Mouse (Mus musculus) urinary bladder, postnatal 4 days (tissue): ENCODE measurements around the gene Lamtor2.

Experiments
- DNase-seq, 2 experiments: peaks; one replicate each; pipeline ENCODE4 v3.0.0; 2021 to 2022; ENCODE audit warnings: low spot score in 2 of 2

Gene Lamtor2

DNA sequence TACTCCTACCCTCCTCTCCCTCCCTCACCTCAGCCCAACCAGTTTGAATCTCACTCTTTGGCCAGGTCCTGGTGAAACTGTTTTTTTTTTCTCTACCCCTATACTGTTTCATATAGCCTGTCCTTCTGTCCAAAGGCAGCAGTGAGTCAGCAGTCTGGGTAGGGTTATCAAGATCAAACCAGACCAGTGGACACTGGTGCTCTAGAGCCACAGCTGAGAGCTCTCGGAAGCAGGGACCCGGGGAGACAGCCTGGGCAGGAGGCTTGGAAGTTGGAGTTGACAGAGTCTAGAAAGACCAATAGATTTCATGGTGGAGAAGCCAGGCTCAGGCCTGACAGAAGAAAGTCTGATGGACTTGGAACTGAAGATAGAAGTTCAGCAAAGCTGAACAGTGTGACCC is 15.7 kb upstream of the Lamtor2 start:
- no peak for DNase-seq

GRCm38 (mm10) chr3:88567892-88568291 is 15.0 kb upstream of the Lamtor2 start:
- no peak for DNase-seq

DNA sequence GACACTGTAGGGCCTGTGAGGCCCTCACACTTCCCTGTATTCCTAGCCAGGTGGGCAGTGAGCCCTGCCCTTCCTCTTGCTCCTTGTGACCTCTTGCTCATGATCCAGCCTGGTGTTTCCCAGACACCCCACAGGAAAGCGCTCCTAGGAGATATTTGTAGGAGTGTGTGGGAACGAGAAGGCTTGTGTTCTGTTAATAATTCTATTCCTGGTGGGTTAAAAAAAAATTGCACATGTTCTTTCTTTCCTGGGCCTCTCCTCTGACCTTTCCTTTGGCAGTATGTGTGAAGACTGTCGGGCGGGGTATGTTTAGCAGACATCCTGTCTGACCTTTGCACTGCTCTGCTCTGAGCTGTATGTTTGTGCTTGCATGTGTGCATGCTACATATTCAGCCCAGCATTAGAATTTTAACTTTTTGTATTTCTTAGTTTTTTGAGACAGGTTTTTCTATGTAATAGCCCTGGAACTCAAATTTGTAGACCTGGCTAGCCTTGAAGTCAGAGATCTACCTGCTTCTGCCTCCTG is 13.7 kb upstream of the Lamtor2 start:
- DNase-seq: no peak

GRCm38 (mm10) chr3:88566116-88566515 is 13.2 kb upstream of the Lamtor2 start:
- DNase-seq: no peak

- no peak for DNase-seq
Measured at GRCm38 (mm10) chr3:88563966-88564365, 11.1 kb upstream of the Lamtor2 start.

DNA sequence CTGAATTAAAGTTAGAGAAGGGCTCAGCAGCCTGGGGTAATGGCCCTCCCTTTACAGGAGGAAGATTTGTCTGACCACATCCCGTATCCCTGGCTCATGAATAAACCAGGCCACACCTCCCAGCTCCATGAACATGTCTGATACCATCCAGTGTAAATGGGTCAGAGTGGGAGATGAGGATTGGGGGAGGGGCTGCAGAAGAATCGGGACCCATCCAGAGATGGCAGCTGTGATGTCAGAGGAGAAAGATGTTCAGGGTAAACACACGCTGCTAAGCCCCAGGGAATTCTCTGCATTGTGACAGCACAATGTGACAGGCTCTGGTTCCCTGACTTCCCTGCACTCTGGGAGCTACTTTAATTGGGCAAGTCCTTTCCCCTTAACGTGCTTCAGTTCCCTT is 10.6 kb upstream of the Lamtor2 start:
- DNase-seq: no peak

DNA sequence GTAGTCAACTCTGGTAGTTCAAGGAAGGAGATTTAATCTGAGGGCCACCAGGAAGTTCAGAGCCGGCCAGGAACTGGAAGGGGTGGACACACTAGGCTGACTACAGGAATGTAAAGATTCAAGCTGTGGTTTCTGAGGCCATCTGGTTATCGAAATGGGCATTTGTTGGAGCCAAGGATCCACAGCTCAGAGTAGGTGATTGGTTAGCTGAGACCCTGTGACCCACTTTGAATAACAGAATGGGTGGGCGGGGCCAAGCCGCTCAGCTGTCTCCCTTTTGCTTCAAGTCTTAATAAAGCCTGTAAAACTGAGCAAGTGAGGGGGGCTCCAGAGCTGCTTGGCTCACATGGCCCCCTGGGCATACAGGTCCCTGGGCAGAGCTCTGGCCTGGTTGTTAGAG is 9.1 kb upstream of the Lamtor2 start:
- no peak for DNase-seq

DNA sequence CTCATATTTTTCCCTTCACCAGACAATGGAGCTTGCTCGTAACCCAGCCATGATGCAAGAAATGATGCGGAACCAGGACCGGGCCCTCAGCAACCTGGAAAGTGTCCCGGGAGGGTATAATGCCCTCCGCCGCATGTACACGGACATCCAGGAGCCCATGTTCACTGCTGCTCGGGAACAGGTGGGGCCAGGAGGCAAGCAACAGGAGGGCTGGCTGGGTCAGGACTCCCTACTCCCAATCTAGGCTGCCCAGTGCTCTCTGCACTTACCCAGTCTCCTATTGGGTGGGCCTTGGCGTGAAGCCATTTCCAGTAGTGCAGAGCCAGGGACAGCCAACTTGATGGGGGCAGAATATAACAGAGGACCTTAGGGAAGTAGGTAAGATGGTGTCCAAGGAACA is 6.7 kb upstream of the Lamtor2 start:
- no peak for DNase-seq

DNA sequence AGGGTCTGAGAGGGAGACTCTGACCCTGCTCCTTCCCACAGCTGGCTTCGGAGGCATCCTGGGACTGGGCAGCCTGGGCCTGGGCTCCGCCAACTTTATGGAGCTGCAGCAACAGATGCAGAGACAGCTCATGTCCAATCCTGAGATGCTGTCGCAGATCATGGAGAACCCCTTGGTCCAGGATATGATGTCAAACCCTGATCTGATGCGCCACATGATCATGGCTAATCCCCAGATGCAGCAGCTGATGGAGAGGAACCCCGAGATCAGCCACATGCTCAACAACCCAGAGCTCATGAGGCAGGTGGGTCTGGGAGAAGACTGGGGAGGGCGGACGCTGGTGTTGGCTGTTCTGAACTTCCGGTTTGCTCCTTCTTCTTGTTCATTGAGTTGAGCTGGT is 3.7 kb upstream of the Lamtor2 start:
- DNase-seq: no peak

GRCm38 (mm10) chr3:88555731-88556130 is 2.9 kb upstream of the Lamtor2 start:
- DNase-seq: no peak

DNA sequence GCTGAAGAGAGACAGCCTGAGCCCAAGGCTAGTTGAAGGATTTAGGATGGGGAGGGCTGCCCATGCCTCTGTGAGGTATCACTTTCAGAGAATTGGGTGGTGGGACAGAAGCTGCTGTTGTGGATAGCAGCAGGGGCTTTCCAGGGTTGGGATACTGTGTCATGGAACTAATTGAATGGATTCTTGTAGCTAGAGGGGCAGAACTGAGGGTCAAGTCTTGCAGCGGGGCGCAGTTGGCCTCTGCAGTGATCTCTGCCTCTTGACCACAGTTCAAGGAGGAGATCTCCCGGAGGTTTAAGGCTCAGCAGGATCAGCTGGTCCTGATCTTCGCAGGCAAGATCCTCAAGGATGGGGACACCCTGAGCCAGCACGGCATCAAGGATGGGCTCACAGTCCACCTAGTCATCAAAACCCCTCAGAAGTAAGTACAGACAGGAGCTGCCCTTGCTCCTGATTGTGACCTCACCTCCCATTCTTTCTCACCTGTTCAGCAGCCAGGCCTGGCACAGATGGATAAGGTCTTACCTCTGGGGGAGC is 2.3 kb upstream of the Lamtor2 start:
- no peak for DNase-seq

- DNase-seq: no peak
Measured at GRCm38 (mm10) chr3:88553880-88554586, 1.2 kb upstream of the Lamtor2 start.

DNA sequence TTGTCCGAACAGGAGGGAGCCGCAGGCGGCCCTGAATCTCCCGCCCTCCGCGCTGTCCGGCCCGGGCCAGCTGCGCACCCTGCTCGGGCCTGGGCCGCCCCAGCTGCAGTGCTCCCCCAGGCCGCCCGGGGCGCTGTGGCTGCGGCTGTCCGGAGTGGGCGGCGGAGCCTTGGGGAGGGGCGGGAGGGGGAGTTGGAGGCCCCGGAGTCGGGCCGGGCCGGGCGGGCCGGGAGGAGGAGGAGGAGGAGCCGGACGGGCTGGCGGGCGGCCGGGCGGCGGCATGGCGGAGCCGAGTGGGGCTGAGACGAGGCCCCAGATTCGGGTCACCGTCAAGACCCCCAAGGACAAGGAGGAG is 628 bp upstream of the Lamtor2 start, which contains the start of gene Ubqln4:
TSS of gene Ubqln4 (plus strand) at position 234 of the 355 bp plus-strand sequence.
- DNase-seq: peak; percentile 92 to 94

- no peak for DNase-seq
Measured at GRCm38 (mm10) chr3:88552082-88552645, 710 bp downstream of the Lamtor2 start.

DNA sequence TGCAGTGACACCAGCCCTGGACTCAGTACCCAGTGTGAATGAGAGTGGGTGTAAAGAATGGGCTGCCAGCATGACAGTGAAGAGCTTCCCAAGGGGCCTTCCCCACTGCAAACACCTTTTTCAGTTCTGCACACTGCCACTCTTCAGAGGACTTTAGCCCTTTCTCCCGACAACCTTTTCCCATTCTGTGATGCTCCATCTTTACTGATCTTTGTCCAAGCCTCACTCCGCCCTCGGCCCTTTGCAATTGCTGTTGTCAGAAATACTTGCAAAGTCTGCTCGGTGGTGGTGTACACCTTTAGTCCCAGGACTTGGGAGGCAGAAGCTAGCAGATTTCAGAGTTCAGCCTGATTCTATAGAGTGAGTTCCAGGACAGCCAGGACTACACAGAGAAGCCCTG is 1.3 kb downstream of the Lamtor2 start:
- no peak for DNase-seq

GRCm38 (mm10) chr3:88548180-88548917 is 4.5 kb downstream of the Lamtor2 start, which contains the start of gene Rab25:
Gene Rab25 (minus strand): TSS chr3:88548300.
- peak in 1 of 2 experiments; percentile 49 for DNase-seq

DNA sequence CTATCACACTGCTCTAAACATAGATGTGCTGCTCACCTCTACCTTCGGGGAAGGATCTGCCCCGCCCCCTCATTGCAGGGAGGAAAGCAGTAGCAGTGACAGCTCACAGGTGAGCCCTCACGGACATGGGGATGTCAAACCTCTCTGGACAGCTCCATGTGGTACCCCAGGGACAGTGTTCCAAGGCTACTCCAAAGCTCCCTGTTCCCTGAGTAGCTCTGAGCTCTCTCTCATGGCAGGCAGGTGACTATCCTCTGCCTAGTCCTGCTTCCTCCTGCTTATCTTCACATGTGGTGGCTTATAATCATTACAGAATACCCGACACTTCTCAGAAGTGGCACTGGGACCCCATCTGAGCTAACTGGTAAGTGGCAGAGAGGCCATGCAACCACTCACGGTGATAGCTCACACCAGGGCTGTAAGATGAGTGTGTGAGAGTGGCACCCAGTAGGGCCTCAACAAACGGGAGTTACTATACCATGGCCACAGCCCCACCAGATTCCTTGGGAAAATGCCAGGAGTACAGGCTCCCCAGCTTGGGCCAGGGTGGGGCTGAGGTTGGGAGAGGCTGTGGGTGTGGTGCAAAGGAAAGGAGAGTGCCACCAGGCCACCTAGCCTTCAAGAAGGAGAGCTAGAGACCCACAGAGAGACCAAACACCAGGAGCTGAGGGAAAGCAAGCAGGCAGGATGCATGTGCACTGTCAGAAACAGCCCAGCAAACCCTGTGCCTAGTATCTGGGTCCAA is 6.0 kb downstream of the Lamtor2 start:
- DNase-seq: no peak

GRCm38 (mm10) chr3:88544955-88545591 is 7.8 kb downstream of the Lamtor2 start:
- no peak for DNase-seq

DNA sequence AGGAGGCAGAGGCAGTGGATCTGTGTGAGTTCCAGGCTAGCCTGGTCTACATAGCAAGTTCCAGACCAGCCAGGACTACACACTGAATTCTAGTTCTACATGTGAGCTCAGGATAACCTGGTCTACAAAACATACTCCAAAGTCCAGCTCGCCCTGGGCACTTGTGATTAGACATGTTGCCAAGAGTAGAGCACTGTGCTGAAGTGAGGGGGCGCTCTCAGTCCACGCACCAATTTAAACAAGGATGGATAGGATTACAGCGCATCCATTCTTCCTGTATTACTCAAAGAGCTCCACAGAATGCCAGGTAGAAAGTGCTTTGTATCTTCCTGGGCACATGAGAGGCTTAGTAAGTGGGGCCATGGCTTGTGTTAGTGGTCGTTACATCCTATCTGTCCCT is 8.4 kb downstream of the Lamtor2 start:
- no peak for DNase-seq

DNA sequence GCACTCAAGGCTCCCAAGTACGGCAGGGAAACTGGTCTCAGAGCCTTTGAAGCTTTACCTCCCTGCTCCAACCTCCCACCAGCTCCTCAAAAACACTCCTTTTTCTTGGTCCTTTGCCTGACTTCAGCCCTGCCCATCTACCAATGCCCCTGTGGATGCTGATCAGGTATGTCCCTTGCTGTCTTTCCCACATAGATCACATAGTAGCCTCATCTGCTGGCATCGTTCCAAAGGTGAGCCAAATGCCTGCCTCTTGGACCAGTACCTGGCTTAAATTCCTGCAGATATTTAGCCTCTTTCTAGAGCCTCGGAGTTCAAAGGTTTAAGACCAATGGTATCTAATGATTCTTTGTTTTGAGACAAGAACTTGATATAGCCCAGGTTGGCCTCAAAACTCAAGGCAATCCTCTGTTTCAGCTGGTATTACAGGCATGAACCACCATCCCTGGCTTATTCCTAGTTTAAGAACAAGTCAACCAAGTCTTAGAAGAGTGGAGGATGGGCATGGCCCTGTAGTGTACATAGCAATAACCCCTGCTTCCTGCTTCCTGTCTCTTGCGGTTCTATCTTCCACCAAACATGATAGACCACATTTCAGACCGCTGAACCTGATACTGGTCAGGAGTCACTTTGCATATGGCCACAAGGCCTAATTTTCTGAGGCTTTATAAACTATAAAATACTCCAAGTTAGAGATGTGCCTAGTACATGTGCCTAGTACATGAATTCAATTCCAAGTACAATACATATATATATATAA is 9.0 kb downstream of the Lamtor2 start:
- no peak for DNase-seq

- no peak for DNase-seq
Measured at GRCm38 (mm10) chr3:88543174-88543573, 9.7 kb downstream of the Lamtor2 start.
